Mouse (Mus musculus) left cerebral cortex, adult 11 months (tissue): Measurements from ENCODE around the gene Poln.

Source experiments
- DNase-seq: peaks from one replicate; pipeline ENCODE4 v3.0.0; 2022; ENCODE audit warnings: low spot score

Poln gene

GRCm38 (mm10) chr5:34168950-34169891 lies at the start of gene Poln, which contains the start of gene Haus3:
Poln (minus strand) TSS chr5:34169448.
Haus3 (minus strand) TSS chr5:34169527.
- DNase-seq: peak; percentile 96

DNA sequence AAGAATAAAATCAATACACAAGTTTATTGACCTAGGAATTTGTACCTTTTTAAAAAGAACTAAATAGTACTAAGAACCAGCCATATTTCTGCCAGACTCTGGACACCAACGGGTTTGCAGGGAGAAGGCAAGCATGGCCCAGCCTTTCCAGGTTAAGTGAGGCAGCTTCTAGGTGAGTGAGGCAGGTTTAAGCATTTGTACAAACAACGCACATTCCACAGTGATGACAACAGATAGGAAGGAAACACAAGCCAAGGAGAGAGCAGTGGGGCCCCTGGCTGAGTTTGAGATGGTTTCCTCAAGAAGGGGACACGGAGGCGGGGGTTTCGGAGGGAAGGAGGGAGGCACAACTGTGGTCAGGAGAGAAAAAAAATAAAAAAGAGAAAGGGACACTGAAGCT lies 49.4 kb upstream of the Poln start:
- DNase-seq: no peak

- no peak for DNase-seq
Measured at GRCm38 (mm10) chr5:34217756-34218155, 48.5 kb upstream of the Poln start.

DNA sequence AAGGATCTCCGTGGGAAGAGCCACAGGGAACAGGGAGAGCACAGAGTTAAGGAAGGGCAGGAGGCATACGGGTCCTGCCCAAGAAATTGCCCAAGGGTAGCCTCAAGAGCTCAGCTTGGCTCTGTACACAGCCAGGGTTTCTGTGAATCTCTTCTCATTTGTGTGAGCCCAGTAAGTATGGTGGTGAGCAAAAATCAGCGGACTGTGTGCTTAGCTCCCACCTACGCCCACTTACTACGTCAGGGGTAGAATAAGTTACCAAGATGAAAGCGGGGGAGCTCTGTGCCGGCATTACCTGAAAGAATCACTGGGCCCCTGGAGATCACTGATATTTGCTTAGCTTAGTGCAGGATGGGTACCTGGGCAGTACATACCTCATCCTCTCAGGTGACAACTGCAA lies 46.8 kb upstream of the Poln start:
- no peak for DNase-seq

- no peak for DNase-seq
Measured at GRCm38 (mm10) chr5:34213659-34214058, 44.4 kb upstream of the Poln start.

DNA sequence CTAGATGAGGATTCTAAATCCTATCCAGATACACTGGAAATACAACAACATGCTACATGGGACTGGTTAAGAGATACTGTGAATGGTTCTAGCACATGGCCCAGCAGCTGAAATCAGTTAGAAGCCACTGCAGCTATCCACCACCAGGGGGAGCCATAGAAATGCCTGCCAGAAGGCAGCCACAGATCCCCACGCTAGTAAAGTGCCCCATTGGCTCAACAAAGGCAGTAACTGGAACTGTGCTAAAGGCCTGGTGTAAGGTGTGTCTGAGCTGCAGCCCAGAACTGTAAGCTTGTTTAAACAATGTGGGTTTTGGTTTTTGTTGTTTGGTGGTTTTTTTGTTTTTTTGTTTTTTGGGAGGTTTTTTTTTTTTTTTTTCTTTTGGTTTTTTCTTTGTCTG lies 41.0 kb upstream of the Poln start:
- no peak for DNase-seq

DNA sequence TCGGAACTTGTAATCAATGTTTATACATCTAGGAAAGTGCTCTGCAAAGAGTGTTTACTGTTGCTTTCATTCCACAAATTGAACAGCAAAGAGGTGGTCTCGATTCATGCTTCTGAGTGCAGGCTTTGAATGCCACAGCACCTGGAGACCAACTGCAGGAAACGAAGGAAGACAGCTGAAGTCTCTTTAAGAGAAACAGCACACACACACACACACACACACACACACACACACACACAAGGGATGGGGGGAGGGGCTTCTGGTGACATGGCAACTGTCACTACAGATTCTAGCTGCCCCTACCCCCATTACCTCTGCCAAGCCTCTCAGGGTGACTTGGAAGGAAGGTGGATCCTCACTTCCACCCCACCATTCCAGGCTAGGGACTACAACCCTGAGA lies 38.3 kb upstream of the Poln start:
- DNase-seq: no peak

DNA sequence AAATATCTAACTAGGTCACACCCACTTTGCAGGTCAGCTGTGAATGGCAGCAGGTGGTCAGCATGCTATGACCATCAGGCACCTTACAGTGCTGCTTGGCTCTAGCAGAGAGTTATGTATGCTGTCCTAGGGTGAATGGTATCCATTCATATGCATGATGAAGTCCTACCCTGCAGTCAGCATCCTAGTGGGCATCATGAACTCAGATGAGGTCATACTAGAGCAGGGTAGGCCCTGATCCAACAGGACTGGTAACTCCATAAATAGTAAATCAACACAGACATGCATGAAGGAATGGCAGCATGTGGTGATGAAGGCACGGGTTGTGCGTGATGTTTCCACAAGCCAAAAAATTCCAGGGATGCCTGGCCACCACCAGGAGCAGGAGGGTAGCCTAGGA lies 36.5 kb upstream of the Poln start:
- DNase-seq: no peak

DNA sequence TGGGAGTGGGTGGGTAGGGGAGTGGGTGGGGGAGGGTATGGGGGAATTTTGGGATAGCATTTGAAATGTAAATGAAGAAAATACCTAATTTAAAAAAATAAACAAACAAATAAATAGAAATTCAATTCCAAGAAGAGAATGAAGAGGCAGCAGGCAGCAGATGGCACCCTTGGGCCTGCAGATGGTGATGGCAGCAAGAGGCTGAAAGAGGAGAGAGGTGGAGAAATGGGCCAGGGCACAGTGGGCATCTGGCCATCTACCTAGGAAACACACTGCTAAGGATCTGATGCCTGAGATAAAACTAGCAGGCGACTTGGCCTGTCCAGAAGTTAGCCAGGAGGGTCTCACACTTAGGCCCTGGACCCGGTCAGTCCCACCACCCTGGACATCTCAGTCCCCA lies 35.7 kb upstream of the Poln start:
- no peak for DNase-seq

GRCm38 (mm10) chr5:34202006-34202405 lies 32.8 kb upstream of the Poln start:
- DNase-seq: no peak

DNA sequence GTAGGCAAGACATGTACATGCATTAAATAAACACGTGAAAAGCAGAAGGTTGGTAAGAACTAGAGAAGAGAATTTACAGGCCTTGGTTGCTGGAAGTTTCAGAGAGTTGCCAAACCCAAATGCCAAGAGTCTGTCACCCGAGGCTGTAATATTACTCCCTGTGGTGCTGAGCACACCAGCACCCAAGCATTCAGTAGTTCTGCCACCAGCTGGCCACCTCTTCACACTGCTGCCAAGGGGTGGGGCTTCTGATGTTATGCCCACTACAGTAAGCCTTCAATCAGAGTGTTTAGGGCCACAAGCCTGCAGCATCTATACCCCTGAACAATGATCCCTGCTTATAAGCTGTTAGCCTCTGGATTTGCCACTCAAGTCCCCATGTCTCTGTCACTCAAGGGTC lies 32.1 kb upstream of the Poln start:
- DNase-seq: no peak

DNA sequence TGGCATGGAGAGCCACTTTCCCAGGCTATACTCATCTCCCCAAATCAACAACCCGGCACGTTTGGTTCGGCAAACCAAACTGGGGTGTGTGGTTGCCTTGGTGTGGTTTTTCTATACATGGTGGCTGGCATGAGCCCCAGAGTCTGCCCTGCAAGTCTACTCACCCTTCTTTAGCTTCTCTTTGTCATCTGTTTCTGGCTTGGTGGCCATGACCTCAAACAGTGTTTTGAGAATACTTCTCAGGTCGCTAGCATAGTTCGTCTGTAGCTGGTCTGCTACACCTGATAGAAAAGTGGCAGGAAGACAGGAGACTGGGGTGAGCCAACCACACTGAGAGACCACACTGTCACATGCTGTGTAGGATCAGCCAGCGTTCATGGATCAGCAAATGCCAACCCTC lies 29.4 kb upstream of the Poln start:
- DNase-seq: no peak

- peak; percentile 72 for DNase-seq
Measured at GRCm38 (mm10) chr5:34197243-34197642, 28.0 kb upstream of the Poln start.

DNA sequence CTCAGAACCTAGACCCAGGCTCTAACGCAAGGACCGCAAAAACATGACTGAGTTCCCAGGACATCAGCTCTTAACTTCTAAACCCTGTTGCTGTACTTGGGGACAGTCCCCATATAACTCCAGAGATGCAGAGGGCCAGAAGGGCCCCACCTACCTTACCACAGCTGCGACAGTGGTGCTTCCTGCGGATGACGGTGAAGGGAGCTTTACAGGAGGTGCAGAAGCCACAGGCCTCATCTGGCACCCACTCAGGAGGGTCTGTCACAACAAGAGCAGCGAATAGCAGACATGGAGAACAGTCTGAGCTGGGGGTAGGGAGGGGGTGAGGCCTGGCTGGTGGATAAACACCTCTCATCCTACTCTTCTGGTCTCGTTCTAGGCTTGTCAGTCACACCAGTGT lies 27.2 kb upstream of the Poln start:
- DNase-seq: no peak

- no peak for DNase-seq
Measured at GRCm38 (mm10) chr5:34195786-34196185, 26.5 kb upstream of the Poln start.

- peak; percentile 63 for DNase-seq
Measured at GRCm38 (mm10) chr5:34194975-34195662, 25.9 kb upstream of the Poln start.

- no peak for DNase-seq
Measured at GRCm38 (mm10) chr5:34194426-34194825, 25.2 kb upstream of the Poln start.

- no peak for DNase-seq
Measured at GRCm38 (mm10) chr5:34191843-34192242, 22.6 kb upstream of the Poln start.

DNA sequence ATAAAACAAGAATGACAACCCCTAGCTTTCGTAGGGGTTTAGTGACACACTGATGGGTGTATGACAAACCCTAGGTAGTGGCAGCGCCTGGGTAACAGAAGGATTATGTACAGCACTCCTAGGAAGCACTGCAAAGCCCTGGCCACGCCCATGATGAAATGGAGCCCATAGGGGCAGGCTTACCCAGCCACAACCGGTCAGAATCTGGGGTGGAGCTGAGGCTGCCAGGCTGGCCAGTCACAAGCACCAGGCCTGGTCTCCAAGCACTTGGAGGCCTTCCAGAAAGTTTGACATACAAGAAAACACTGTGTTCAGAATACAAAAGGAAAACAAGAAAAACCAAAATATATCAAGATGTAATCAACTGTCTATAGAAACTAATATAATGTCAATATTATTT lies 21.8 kb upstream of the Poln start:
- no peak for DNase-seq

GRCm38 (mm10) chr5:34189521-34189920 lies 20.3 kb upstream of the Poln start:
- no peak for DNase-seq

DNA sequence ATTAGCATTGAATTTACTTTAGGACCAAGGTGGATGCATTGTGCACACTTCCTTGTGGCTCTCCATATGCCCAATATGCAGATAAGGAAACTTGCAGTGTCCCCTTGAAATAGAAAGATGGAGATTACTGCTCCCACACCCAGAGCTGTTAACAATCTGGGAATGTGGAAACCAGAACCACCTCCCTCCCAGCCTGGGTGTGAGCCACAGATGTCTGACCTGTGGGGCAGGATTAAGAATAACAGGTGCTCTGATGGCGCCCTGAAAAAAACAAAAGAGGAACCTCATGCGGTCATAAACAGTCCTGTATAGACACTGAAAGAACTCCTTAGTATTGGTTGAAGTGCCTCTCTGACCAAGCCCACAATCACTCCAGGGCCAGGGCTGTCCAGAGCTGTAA lies 19.6 kb upstream of the Poln start:
- no peak for DNase-seq

- peak; percentile 100 for DNase-seq
Measured at GRCm38 (mm10) chr5:34187601-34188316, 18.5 kb upstream of the Poln start, which contains the start of gene Mxd4. Mxd4 (minus strand) TSS chr5:34187720.

GRCm38 (mm10) chr5:34186961-34187391 lies 17.7 kb upstream of the Poln start:
- no peak for DNase-seq
